Mouse (Mus musculus): ENCODE data around the gene Nprl3.

DNA sequence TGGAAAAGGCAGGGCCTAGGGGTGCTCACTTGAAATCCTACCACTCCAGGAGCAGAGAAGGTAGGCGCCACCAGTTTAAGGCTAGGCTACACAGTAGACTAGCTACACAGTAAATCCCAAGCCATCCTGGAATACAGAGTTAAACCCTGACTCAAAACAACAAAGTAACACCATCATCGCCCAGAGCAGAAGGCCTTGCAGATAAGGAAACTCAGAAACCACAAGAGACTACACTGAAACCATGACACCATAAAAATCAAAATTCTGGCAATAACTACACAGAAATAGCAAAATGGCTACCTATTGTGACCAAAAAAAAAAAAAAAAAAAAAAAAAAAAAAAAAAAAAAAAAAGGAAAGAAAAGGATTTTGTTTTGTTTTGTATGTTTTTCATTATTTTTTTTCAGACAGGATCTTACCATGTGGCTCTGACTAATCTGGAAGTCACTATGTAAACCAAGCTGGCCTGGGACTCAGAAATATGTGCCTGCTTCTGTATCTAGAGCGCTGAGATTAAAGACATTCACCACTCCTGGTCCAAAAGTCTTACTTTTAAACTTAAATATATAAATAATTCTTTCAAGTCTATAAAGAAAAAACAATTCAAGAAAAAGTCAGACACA, 2.3 kb downstream of the Nprl3 start:
- TF ChIP-seq CTCF (IDR thresholded peaks at IDR 0.05) = no peak
- no peak for TF ChIP-seq EP300 (IDR thresholded peaks at IDR 0.05)
